Mouse (Mus musculus) intestine, embryonic 14.5 days (tissue): ENCODE measurements at regions not wholly inside any gene's neighbourhood (a gene's known extent, or its start where the extent isn't known, plus 50 kb on each side); places are given as distances from the start of the nearest gene placed in this dataset.

Source experiments
- ATAC-seq: fragments of 200-750 bp; cut with Nextera tagmentation; replicated peaks from 2 replicates; pipeline ENCODE4 v1.8.0; 2017; ENCODE audit warnings: low read depth, moderate number of reproducible peaks, moderate TSS enrichment, moderate library complexity; ENCODE audit not compliant: low FRiP score, low TSS enrichment
- DNase-seq: peaks from one replicate; pipeline ENCODE4 v3.0.0-alpha.2; 2018; ENCODE audit warnings: low spot score
- H3K27ac ChIP-seq: fragments of 300-500 bp; sonication (generic); 2 replicates; pipeline ENCODE4 v1.5.1; 2014; ENCODE audit warnings: low read depth, mild to moderate bottlenecking, control low read depth
- H3K27me3 ChIP-seq: fragments of 300-500 bp; sonication (generic); replicated peaks from 2 replicates; pipeline ENCODE4 v1.6.1; 2014; ENCODE audit warnings: low read length, control low read depth; ENCODE audit not compliant: control insufficient read depth, insufficient read depth
- H3K36me3 ChIP-seq: fragments of 300-500 bp; sonication (generic); 2 replicates; pipeline ENCODE4 v1.6.1; 2014; ENCODE audit warnings: low read length, control low read depth; ENCODE audit not compliant: control insufficient read depth, insufficient read depth
- H3K4me1 ChIP-seq: fragments of 300-500 bp; sonication (generic); replicated peaks from 2 replicates; pipeline ENCODE4 v1.6.1; 2014; ENCODE audit warnings: low read length, control low read depth, mixed read lengths; ENCODE audit not compliant: control insufficient read depth, insufficient read depth
- H3K4me2 ChIP-seq: fragments of 300-500 bp; sonication (generic); 2 replicates; pipeline ENCODE4 v1.6.1; 2014; ENCODE audit warnings: low read length
- H3K4me3 ChIP-seq: fragments of 300-500 bp; sonication (generic); 2 replicates; pipeline ENCODE4 v1.5.1; 2014; ENCODE audit warnings: low read depth, low read length, control low read depth, mixed read lengths
- H3K9ac ChIP-seq: fragments of 300-500 bp; sonication (generic); 2 replicates; pipeline ENCODE4 v1.6.1; 2014; ENCODE audit warnings: mild to moderate bottlenecking, low read length
- H3K9me3 ChIP-seq: fragments of 300-500 bp; sonication (generic); 2 replicates; pipeline ENCODE4 v1.6.1; 2016; ENCODE audit warnings: low read length, control low read depth; ENCODE audit not compliant: control insufficient read depth
- WGBS: fragments of 180-500 bp; shearing (Covaris S2); extraction: QIAGEN DNeasy Blood & Tissue Kit; methylation state at CpG from one replicate; pipeline ENCODE4 v1.1.7; 2014; 5-methylcytosine and 5-hydroxymethylcytosine counted together

- no peak overlapping the region for H3K4me3 ChIP-seq
- no peak overlapping the region for H3K27ac ChIP-seq
- ATAC-seq: no peak
- H3K36me3 ChIP-seq: no peaks in the 10 kb centered on the region
- no peaks in the 10 kb centered on the region for H3K4me1 ChIP-seq
- H3K4me2 ChIP-seq: no peak overlapping the region
- H3K9ac ChIP-seq: no peak overlapping the region
- H3K27me3 ChIP-seq: no peaks in the 10 kb centered on the region
- no peak for DNase-seq
- WGBS: 85% methylated on average over 7 of the region's 7 CpGs
- H3K9me3 ChIP-seq: no peaks in the 10 kb centered on the region
These were observed 212.0 kb downstream of the Pten start for GRCm38 (mm10) chr19:32969213-32969776.

GRCm38 (mm10) chr19:32972116-32972515, 214.8 kb downstream of the Pten start:
- Histone ChIP-seq H3K9ac (no peak overlapping the region), H3K27ac (no peak overlapping the region), H3K9me3 (no peaks in the 10 kb centered on the region), H3K27me3 (no peaks in the 10 kb centered on the region), H3K4me2 (no peak overlapping the region), H3K4me1 (no peaks in the 10 kb centered on the region), H3K4me3 (no peak overlapping the region), H3K36me3 (no peaks in the 10 kb centered on the region)
- DNase-seq: no peak
- no peak for ATAC-seq
- 69% methylated on average over 6 of the region's 6 CpGs for WGBS

GRCm38 (mm10) chr19:32973130-32973529, 215.8 kb downstream of the Pten start:
- Histone ChIP-seq H3K4me1 (no peaks in the 10 kb centered on the region), H3K4me2 (no peak overlapping the region), H3K4me3 (no peak overlapping the region), H3K27me3 (no peaks in the 10 kb centered on the region), H3K27ac (no peak overlapping the region), H3K36me3 (no peaks in the 10 kb centered on the region), H3K9me3 (no peaks in the 10 kb centered on the region), H3K9ac (no peak overlapping the region)
- DNase-seq (no peak), ATAC-seq (no peak)
- 76% methylated on average over 3 of the region's 3 CpGs for WGBS

- Histone ChIP-seq H3K4me2 (no peak overlapping the region), H3K9ac (no peak overlapping the region), H3K27me3 (no peaks in the 10 kb centered on the region), H3K4me3 (no peak overlapping the region), H3K36me3 (no peaks in the 10 kb centered on the region), H3K4me1 (no peaks in the 10 kb centered on the region), H3K9me3 (no peaks in the 10 kb centered on the region), H3K27ac (no peak overlapping the region)
- DNase-seq (no peak), ATAC-seq (no peak)
- 78% methylated on average over 4 of the region's 4 CpGs for WGBS
These were observed 217.5 kb downstream of the Pten start for GRCm38 (mm10) chr19:32974778-32975240.

GRCm38 (mm10) chr19:32975303-32975702, 218.0 kb downstream of the Pten start:
- ATAC-seq: no peak
- Histone ChIP-seq H3K9ac (no peak overlapping the region), H3K4me2 (no peak overlapping the region), H3K27me3 (no peaks in the 10 kb centered on the region), H3K4me1 (no peaks in the 10 kb centered on the region), H3K27ac (no peak overlapping the region), H3K4me3 (no peak overlapping the region), H3K36me3 (no peaks in the 10 kb centered on the region), H3K9me3 (no peaks in the 10 kb centered on the region)
- WGBS: 94% methylated on average over 5 of the region's 5 CpGs
- DNase-seq: no peak

- 91% methylated on average over 7 of the region's 7 CpGs for WGBS
- no peak overlapping the region for H3K9ac ChIP-seq
These were observed 219.2 kb downstream of the Pten start for GRCm38 (mm10) chr19:32976507-32976906.

GRCm38 (mm10) chr19:32978037-32978745, 220.9 kb downstream of the Pten start:
- DNase-seq (no peak), ATAC-seq (no peak)
- Histone ChIP-seq H3K4me2 (no peak overlapping the region), H3K36me3 (no peaks in the 10 kb centered on the region), H3K9me3 (no peaks in the 10 kb centered on the region), H3K9ac (no peak overlapping the region), H3K4me1 (no peaks in the 10 kb centered on the region), H3K27ac (no peak overlapping the region), H3K27me3 (no peaks in the 10 kb centered on the region), H3K4me3 (no peak overlapping the region)
- 84% methylated on average over 7 of the region's 7 CpGs for WGBS

More at GRCm38 (mm10) chr19:32976507-32976906, 219.2 kb downstream of the Pten start:
- Histone ChIP-seq H3K9me3 (no peaks in the 10 kb centered on the region), H3K36me3 (no peaks in the 10 kb centered on the region), H3K4me1 (no peaks in the 10 kb centered on the region), H3K4me2 (no peak overlapping the region), H3K4me3 (no peak overlapping the region), H3K27me3 (no peaks in the 10 kb centered on the region), H3K27ac (no peak overlapping the region)
- no peak for ATAC-seq
- DNase-seq: no peak

- Histone ChIP-seq H3K27me3 (no peaks in the 10 kb centered on the region), H3K27ac (no peak overlapping the region), H3K4me1 (no peaks in the 10 kb centered on the region), H3K36me3 (no peaks in the 10 kb centered on the region), H3K9me3 (no peaks in the 10 kb centered on the region), H3K4me3 (no peak overlapping the region), H3K4me2 (no peak overlapping the region), H3K9ac (no peak overlapping the region)
- WGBS: 83% methylated on average over 5 of the region's 5 CpGs
- no peak for DNase-seq
- ATAC-seq: no peak
These were observed 222.8 kb downstream of the Pten start for GRCm38 (mm10) chr19:32980142-32980541.

- H3K36me3 ChIP-seq: no peaks in the 10 kb centered on the region
- no peaks in the 10 kb centered on the region for H3K9me3 ChIP-seq
- H3K4me3 ChIP-seq: no peak overlapping the region
- no peak overlapping the region for H3K4me2 ChIP-seq
- ATAC-seq (no peak), DNase-seq (no peak)
- no peak overlapping the region for H3K9ac ChIP-seq
- H3K27ac ChIP-seq: no peak overlapping the region
- WGBS: 81% methylated on average over 5 of the region's 5 CpGs
- H3K4me1 ChIP-seq: no peaks in the 10 kb centered on the region
- no peaks in the 10 kb centered on the region for H3K27me3 ChIP-seq
These were observed 231.4 kb downstream of the Pten start for GRCm38 (mm10) chr19:32988713-32989112.
